Mouse (Mus musculus): ENCODE measurements around the gene Prdm9. TPM values are rescaled to one million over a fixed set of nuclear protein-coding genes. Genes with fewer than 3 reads are reported as not detected.

Gene Prdm9
- polyA plus RNA-seq (2015; fragmentation: Nextera tagmentation; extraction: Ambion mirVana) = 0.43 and 0.74 TPM in 2 replicates

DNA sequence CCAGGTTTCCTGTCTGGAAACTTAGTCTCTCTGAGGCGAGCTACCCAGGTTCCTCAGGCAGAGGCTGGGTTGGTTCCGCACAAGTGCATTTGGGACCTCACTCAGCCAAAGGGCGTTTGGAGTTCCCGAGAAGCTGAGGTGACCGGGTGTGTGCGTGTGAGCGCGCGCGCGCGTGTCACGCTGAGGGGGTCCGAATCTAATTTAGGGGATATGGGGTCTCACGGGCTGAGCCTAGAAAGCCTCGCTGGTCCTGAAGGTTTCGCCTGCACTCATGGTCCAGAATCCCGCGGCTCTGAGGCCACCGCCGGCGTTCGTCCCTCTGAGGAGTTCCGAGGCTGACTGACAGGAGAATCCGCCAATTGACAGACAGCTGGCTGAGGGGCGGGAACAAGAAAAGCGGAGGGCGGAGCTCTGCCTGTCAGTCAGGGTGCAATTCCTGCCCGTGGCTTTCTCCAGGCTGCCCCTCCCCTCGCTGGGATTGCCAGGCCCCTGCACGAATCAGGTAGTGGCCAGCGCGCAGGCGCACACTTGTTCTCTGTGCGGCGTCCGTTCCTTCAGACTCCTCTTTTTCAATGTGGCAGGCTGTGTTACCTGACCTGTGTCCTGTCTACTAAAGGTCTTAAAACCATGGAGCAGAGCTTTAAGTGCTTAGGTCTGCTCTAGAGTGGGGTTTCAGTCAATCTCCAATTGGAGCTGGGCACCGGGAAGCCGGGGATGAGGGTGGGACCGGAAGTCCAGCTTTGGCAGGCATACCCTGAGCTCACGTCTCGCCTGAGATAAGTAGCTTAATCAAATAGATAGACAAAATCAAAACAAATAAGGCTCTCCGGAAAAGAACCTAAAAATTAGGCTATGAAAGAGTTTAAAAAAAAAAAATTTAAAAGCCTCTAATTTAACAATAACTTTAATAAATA, at the start of gene Prdm9:
Gene Prdm9 (minus strand): TSS at position 341 of the 914 bp plus-strand sequence.
- H3K9me3 ChIP-seq (replicated peaks; ENCODE audit: control insufficient read depth, low read length) = no peaks in the 10 kb centered on the region
- H3K4me1 ChIP-seq (ENCODE audit: control insufficient read depth, low read depth, low read length) = peaks cover 9% of the 10 kb centered on the region
- H3K4me3 ChIP-seq (ENCODE audit: low read depth, low read length) = peak within 1 kb of the TSS; percentile 79
- WGBS (ENCODE audit: insufficient replicate concordance) = under 1% methylated on average over 43 of the region's 43 CpGs
- no peaks in the 10 kb centered on the region for H3K27me3 ChIP-seq (ENCODE audit: control insufficient read depth, insufficient read depth, low read depth, low read length)
- H3K36me3 ChIP-seq (ENCODE audit: control insufficient read depth, insufficient read depth) = no peaks in the 10 kb centered on the region
- H3K4me2 ChIP-seq (ENCODE audit: low read depth, low read length) = peak within 1 kb of the TSS; percentile 82
- peak; percentile 100 for ATAC-seq (ENCODE audit: low read depth)
- H3K9ac ChIP-seq (ENCODE audit: low read depth, low read length) = peak within 1 kb of the TSS; percentile 75
- H3K27ac ChIP-seq (ENCODE audit: low read length) = peak within 1 kb of the TSS; percentile 87

DNA sequence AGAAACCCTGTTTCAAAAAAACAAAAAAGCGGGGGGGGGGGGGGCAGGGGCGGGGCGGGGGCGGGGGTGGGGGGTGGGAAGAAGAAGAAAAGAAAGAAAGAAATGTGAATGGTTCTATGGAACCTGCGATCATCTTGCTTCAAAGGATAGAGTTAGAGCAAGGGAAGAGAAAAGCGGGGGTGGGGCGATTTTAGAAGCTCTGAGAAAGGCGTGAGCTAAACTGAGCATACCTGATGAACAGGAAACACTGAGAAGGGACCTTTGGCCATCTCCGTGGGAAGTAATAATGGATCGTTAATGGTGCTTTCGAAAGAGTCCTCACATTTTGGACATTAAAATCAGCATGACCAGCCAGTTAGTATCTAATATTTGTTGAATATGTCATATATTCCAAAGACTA, 35.3 kb upstream of the Prdm9 start:
- 75% methylated on average over 7 of the region's 11 CpGs for WGBS (ENCODE audit: insufficient replicate concordance)
- Histone ChIP-seq H3K27ac (ENCODE audit: low read length) (no peak overlapping the region), H3K9me3 (replicated peaks; ENCODE audit: control insufficient read depth, low read length) (no peaks in the 10 kb centered on the region), H3K9ac (ENCODE audit: low read depth, low read length) (no peak overlapping the region), H3K4me3 (ENCODE audit: low read depth, low read length) (no peak overlapping the region), H3K4me1 (ENCODE audit: control insufficient read depth, low read depth, low read length) (no peaks in the 10 kb centered on the region), H3K27me3 (ENCODE audit: control insufficient read depth, insufficient read depth, low read depth, low read length) (no peaks in the 10 kb centered on the region), H3K4me2 (ENCODE audit: low read depth, low read length) (no peak overlapping the region), H3K36me3 (ENCODE audit: control insufficient read depth, insufficient read depth) (no peaks in the 10 kb centered on the region)
- no peak for ATAC-seq (ENCODE audit: low read depth)

DNA sequence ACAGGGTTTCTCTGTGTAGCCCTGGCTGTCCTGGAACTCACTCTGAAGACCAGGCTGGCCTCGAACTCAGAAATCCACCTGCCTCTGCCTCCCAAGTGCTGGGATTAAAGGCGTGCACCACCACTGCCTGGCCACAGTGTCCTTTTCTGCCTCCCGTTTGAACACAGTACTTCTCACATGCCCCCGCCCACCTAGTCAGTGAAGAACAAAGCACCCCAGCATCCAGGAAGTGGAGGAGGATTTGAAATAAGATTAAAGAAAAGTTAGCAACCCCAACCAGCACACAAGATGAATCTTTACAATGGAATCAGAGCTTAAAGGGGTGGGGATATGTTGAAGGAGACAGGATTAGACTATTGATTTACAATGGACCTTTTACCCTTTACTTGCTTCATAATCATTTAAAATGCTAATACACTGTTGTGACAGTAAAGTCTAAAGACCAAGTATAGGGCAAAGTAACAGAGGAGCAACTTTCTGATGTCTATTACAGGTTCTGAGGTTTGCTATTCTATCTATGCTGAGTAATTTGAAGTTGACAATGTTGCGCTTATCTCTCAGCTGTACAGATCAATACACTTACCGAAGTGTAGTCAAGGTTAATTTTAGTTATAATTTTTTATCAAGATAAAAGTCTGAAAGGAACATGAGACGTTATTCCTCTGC, 27.2 kb upstream of the Prdm9 start:
- no peaks in the 10 kb centered on the region for H3K36me3 ChIP-seq (ENCODE audit: control insufficient read depth, insufficient read depth)
- no peak overlapping the region for H3K4me2 ChIP-seq (ENCODE audit: low read depth, low read length)
- H3K27ac ChIP-seq (ENCODE audit: low read length) = no peak overlapping the region
- no peaks in the 10 kb centered on the region for H3K4me1 ChIP-seq (ENCODE audit: control insufficient read depth, low read depth, low read length)
- H3K4me3 ChIP-seq (ENCODE audit: low read depth, low read length) = no peak overlapping the region
- ATAC-seq (ENCODE audit: low read depth) = no peak
- WGBS (ENCODE audit: insufficient replicate concordance) = 50% methylated on average over 7 of the region's 7 CpGs
- no peak overlapping the region for H3K9ac ChIP-seq (ENCODE audit: low read depth, low read length)
- no peaks in the 10 kb centered on the region for H3K9me3 ChIP-seq (replicated peaks; ENCODE audit: control insufficient read depth, low read length)
- H3K27me3 ChIP-seq (ENCODE audit: control insufficient read depth, insufficient read depth, low read depth, low read length) = no peaks in the 10 kb centered on the region

DNA sequence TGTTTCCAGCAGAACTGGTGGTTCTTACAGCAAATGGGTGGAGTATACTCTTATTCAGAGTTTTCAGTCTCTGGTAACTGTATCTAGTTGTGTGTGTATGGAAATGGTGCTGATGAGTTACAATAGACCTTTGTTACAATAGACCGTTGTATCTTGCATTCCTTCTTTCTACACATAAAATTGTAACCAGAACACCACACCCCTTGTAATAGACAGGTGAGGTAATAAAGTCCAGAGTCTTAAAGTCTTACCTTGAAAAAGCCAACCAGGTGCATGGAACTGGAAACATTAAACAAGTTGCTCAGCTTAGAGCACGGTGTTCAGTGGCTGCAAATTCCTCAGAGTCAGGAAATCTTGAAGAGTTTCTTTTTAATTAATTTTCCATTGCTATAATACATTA, 24.0 kb upstream of the Prdm9 start:
- Histone ChIP-seq H3K9ac (ENCODE audit: low read depth, low read length) (no peak overlapping the region), H3K4me2 (ENCODE audit: low read depth, low read length) (no peak overlapping the region), H3K4me3 (ENCODE audit: low read depth, low read length) (no peak overlapping the region), H3K27me3 (ENCODE audit: control insufficient read depth, insufficient read depth, low read depth, low read length) (no peaks in the 10 kb centered on the region), H3K27ac (ENCODE audit: low read length) (no peak overlapping the region), H3K36me3 (ENCODE audit: control insufficient read depth, insufficient read depth) (no peaks in the 10 kb centered on the region), H3K9me3 (replicated peaks; ENCODE audit: control insufficient read depth, low read length) (no peaks in the 10 kb centered on the region), H3K4me1 (ENCODE audit: control insufficient read depth, low read depth, low read length) (no peaks in the 10 kb centered on the region)
- 66% methylated on average over 2 of the region's 2 CpGs for WGBS (ENCODE audit: insufficient replicate concordance)
- ATAC-seq (ENCODE audit: low read depth) = no peak

GRCm38 (mm10) chr17:15585691-15586090, 21.5 kb upstream of the Prdm9 start:
- H3K36me3 ChIP-seq (ENCODE audit: control insufficient read depth, insufficient read depth) = no peaks in the 10 kb centered on the region
- no peak overlapping the region for H3K9ac ChIP-seq (ENCODE audit: low read depth, low read length)
- no peaks in the 10 kb centered on the region for H3K4me1 ChIP-seq (ENCODE audit: control insufficient read depth, low read depth, low read length)
- no peaks in the 10 kb centered on the region for H3K27me3 ChIP-seq (ENCODE audit: control insufficient read depth, insufficient read depth, low read depth, low read length)
- no peak overlapping the region for H3K4me3 ChIP-seq (ENCODE audit: low read depth, low read length)
- no peak for ATAC-seq (ENCODE audit: low read depth)
- 23% methylated on average over 4 of the region's 4 CpGs for WGBS (ENCODE audit: insufficient replicate concordance)
- no peaks in the 10 kb centered on the region for H3K9me3 ChIP-seq (replicated peaks; ENCODE audit: control insufficient read depth, low read length)
- H3K27ac ChIP-seq (ENCODE audit: low read length) = no peak overlapping the region
- H3K4me2 ChIP-seq (ENCODE audit: low read depth, low read length) = no peak overlapping the region

DNA sequence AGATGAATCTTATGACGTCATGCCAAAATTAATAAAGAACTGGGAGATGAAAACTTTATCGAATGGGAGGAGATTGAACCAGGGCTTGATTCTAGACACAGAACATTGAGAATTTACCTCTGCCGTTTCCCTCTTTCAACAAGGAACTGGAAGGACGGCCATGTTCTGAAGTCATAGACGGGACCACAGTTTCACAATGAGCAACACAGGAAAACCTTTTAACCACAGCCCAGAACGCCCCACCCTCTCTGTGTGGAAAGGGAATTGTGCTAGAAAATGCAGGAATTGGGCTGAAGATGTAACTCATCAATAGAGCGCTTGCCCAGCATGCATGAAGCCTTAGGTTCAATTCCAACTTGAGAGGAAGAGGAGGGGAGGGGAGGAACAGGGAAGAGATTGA, 18.9 kb upstream of the Prdm9 start:
- WGBS (ENCODE audit: insufficient replicate concordance) = 45% methylated on average over 7 of the region's 7 CpGs
- Histone ChIP-seq H3K4me3 (ENCODE audit: low read depth, low read length) (no peak overlapping the region), H3K36me3 (ENCODE audit: control insufficient read depth, insufficient read depth) (no peaks in the 10 kb centered on the region), H3K27ac (ENCODE audit: low read length) (no peak overlapping the region), H3K9me3 (replicated peaks; ENCODE audit: control insufficient read depth, low read length) (no peaks in the 10 kb centered on the region), H3K4me1 (ENCODE audit: control insufficient read depth, low read depth, low read length) (no peaks in the 10 kb centered on the region), H3K4me2 (ENCODE audit: low read depth, low read length) (no peak overlapping the region), H3K9ac (ENCODE audit: low read depth, low read length) (no peak overlapping the region), H3K27me3 (ENCODE audit: control insufficient read depth, insufficient read depth, low read depth, low read length) (no peaks in the 10 kb centered on the region)
- no peak for ATAC-seq (ENCODE audit: low read depth)

GRCm38 (mm10) chr17:15580072-15580447, 15.9 kb upstream of the Prdm9 start:
- H3K4me3 ChIP-seq (ENCODE audit: low read depth, low read length) = no peak overlapping the region
- no peak overlapping the region for H3K27ac ChIP-seq (ENCODE audit: low read length)
- no peak for ATAC-seq (ENCODE audit: low read depth)
- WGBS (ENCODE audit: insufficient replicate concordance) = 52% methylated on average over 2 of the region's 2 CpGs
- H3K4me1 ChIP-seq (ENCODE audit: control insufficient read depth, low read depth, low read length) = no peaks in the 10 kb centered on the region
- H3K27me3 ChIP-seq (ENCODE audit: control insufficient read depth, insufficient read depth, low read depth, low read length) = peaks cover 8% of the 10 kb centered on the region
- H3K4me2 ChIP-seq (ENCODE audit: low read depth, low read length) = no peak overlapping the region
- H3K36me3 ChIP-seq (ENCODE audit: control insufficient read depth, insufficient read depth) = no peaks in the 10 kb centered on the region
- H3K9me3 ChIP-seq (replicated peaks; ENCODE audit: control insufficient read depth, low read length) = no peaks in the 10 kb centered on the region
- no peak overlapping the region for H3K9ac ChIP-seq (ENCODE audit: low read depth, low read length)

- 47% methylated on average over 7 of the region's 7 CpGs for WGBS (ENCODE audit: insufficient replicate concordance)
- no peaks in the 10 kb centered on the region for H3K36me3 ChIP-seq (ENCODE audit: control insufficient read depth, insufficient read depth)
- H3K9me3 ChIP-seq (replicated peaks; ENCODE audit: control insufficient read depth, low read length) = no peaks in the 10 kb centered on the region
- peaks cover 8% of the 10 kb centered on the region for H3K27me3 ChIP-seq (ENCODE audit: control insufficient read depth, insufficient read depth, low read depth, low read length)
- H3K4me3 ChIP-seq (ENCODE audit: low read depth, low read length) = no peak overlapping the region
- H3K27ac ChIP-seq (ENCODE audit: low read length) = no peak overlapping the region
- no peak for ATAC-seq (ENCODE audit: low read depth)
- no peak overlapping the region for H3K9ac ChIP-seq (ENCODE audit: low read depth, low read length)
- no peak overlapping the region for H3K4me2 ChIP-seq (ENCODE audit: low read depth, low read length)
- no peaks in the 10 kb centered on the region for H3K4me1 ChIP-seq (ENCODE audit: control insufficient read depth, low read depth, low read length)
Observed at GRCm38 (mm10) chr17:15579410-15580071, 15.4 kb upstream of the Prdm9 start.
